Mouse (Mus musculus) ovary, postnatal 14 days (tissue): ENCODE results near the gene Igf1r.

Source experiments
- DNase-seq: peaks from one replicate; pipeline ENCODE4 v3.0.0; 2022; ENCODE audit warnings: low spot score

Gene Igf1r

GRCm38 (mm10) chr7:68172776-68173175, 220.1 kb downstream of the Igf1r start:
- DNase-seq = no peak

GRCm38 (mm10) chr7:68179672-68180071, 227.0 kb downstream of the Igf1r start:
- DNase-seq = no peak

DNA sequence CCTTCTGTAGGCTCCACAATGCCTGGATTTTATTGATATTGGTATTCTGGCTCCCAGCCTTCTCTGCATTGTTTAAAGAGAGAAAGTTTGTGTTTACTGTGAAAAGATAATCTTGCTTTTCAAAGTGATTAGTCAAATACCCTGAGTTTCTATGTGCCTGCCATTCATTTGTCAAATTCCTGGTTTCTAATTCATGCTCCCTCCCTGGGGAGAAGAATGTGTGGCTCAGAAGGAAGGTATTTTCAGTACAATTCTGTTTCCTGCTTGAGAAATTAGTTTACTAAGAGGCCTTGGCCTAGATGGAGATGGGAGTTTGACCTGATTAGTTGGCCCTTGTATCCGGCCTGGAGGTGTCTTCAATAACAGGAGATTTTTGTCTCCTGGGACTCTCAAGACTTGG, 228.5 kb downstream of the Igf1r start:
- DNase-seq = no peak

- no peak for DNase-seq
These were observed 229.4 kb downstream of the Igf1r start for GRCm38 (mm10) chr7:68182025-68182424.

- no peak for DNase-seq
These were observed 230.1 kb downstream of the Igf1r start for GRCm38 (mm10) chr7:68182773-68183172.

DNA sequence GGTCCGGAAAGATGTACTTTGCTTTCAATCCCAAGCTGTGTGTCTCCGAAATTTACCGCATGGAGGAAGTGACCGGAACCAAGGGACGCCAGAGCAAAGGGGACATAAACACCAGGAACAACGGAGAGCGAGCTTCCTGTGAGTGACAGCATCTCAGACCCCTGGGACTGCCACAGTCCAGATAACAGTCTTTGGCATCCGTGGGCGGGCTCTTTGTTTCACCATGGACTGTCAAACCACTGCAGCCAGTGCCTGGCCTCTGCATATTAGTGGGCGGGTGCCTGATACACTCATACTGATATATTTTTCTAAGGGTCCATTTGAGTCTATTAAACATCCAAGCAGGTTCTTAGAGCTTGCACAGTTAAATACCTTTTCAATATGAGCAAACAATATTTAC, 230.8 kb downstream of the Igf1r start:
- DNase-seq = no peak

DNA sequence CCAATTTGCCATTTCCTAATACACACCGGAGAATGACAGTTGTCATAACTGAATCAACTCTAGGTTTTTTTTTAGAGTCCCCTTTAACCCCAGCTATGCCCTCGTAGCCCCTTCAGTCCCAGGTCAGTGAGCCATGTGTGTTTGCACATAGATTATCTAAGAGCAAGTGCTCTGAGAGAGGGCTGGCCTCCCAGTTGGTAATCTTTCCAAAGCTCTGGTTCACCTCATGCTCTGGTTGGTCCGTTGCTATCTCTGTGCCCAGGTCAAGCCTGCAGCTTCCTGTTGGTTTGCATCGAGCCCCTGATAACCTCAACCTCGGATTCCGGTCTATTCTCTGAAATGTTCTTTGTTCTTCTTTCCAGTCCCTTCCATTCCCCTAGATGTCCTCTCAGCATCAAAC, 236.6 kb downstream of the Igf1r start:
- DNase-seq = no peak

DNA sequence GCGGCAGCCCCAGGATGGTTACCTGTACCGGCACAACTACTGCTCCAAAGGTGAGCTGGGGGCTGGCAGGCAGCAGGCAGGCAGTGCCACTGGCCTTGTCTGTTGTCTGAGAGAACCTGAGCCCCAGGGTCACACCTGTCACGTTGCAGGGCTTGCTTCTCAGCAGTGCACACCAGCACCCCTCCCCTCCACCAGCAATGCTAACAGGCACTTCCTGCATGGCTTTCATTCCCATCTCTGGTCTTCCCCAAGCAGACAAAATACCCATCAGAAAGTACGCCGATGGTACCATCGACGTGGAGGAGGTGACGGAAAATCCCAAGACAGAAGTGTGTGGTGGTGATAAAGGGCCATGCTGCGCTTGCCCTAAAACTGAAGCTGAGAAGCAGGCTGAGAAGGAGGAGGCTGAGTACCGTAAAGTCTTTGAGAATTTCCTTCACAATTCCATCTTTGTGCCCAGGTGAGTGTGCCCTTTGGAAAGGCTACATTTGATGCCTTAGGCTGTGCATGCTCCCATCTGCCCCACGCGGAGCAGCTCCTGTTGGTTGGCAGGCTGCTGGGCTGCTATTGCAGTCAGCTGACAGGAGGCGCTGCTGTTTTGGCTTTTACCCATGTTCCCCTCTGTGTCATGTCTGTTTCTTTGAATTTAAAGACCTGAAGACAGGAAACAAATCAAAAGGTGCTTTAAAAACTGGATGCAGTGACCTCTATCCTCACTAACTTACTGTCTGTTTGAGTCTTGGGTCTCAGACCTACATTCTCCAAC, 237.2 kb downstream of the Igf1r start:
- DNase-seq = no peak

GRCm38 (mm10) chr7:68193958-68194695, 241.5 kb downstream of the Igf1r start:
- DNase-seq = no peak

- DNase-seq = no peak
These were observed 247.0 kb downstream of the Igf1r start for GRCm38 (mm10) chr7:68199609-68200008.

DNA sequence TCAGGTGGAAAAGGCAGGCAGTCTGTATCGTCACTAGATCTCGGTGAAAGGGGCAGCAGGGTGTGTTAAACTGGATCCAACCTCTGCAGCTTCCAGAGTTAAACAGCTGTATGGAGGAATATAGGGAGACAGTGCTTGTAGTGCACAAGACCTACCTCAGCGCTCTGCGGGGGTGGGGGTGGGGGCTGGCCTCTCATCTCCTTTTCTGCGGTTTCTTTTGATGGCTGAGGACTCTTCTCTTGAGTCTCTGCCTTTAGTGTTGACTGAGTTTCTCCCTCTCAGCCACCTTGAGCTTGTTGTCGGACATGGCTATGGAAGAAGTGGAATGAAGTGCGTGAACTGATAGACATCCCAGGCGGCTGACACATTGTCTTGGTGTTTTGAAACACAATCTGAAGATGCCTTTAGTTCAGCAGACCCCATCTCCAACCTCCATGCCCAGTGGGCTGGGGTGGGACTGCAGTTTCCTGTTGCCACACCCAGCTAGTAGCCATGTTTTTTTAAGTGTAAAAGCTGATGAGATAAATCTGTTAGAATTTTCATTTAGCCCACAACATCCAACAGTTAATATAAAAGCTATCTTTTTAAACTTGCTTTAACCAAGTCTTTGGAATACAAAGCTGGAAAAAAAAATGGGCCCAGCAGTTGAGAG, 253.3 kb downstream of the Igf1r start:
- DNase-seq = no peak

- no peak for DNase-seq
These were observed 256.4 kb downstream of the Igf1r start for GRCm38 (mm10) chr7:68209039-68209438.

GRCm38 (mm10) chr7:68210417-68210816, 257.8 kb downstream of the Igf1r start:
- DNase-seq = no peak

- no peak for DNase-seq
These were observed 259.3 kb downstream of the Igf1r start for GRCm38 (mm10) chr7:68211883-68212282.

DNA sequence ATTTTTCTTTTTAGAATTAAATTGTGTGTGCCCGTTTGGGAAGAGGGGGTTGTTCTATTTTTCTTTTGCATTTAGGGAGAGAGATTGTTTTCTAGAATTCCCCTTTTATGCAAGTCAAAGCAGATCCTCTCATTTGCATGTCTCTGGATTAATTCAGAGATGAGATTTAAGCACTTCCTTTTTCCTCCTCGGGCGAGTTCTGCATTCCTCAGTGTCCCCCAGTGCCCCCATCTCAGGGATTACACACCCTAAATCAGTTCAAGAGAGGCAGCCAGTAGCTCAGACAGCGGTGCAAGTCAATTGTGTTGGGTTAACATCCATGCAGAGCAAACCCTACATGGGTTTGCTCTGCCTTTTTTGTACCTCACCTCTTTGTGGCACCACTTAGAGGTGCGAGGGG, 261.2 kb downstream of the Igf1r start:
- no peak for DNase-seq

- peak; percentile 27 for DNase-seq
These were observed 263.0 kb downstream of the Igf1r start for GRCm38 (mm10) chr7:68215522-68216070.

- DNase-seq = no peak
These were observed 266.3 kb downstream of the Igf1r start for GRCm38 (mm10) chr7:68218879-68219278.

- no peak for DNase-seq
These were observed 269.1 kb downstream of the Igf1r start for GRCm38 (mm10) chr7:68221677-68222230.

GRCm38 (mm10) chr7:68223356-68223808, 270.8 kb downstream of the Igf1r start:
- DNase-seq = peak; percentile 14

DNA sequence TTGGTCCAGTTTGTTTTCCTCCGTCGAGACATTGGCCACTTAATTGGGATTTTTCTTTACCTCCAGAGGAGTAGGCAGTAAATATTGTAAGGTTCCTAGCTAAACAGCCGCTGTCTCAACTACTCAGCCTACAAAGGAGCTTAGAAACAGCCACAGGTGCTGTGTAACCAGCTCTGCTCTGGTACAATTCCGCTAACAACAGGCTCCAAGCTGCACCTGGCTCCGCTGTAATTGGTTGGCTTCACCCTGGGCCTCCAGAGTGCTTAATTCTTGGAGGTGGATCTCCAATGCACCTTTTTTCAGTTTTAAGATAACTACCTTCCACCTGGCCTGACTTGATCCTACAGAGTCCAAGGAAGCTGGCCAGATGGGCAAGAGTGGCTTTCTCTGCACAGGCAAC, 271.4 kb downstream of the Igf1r start:
- DNase-seq = no peak

DNA sequence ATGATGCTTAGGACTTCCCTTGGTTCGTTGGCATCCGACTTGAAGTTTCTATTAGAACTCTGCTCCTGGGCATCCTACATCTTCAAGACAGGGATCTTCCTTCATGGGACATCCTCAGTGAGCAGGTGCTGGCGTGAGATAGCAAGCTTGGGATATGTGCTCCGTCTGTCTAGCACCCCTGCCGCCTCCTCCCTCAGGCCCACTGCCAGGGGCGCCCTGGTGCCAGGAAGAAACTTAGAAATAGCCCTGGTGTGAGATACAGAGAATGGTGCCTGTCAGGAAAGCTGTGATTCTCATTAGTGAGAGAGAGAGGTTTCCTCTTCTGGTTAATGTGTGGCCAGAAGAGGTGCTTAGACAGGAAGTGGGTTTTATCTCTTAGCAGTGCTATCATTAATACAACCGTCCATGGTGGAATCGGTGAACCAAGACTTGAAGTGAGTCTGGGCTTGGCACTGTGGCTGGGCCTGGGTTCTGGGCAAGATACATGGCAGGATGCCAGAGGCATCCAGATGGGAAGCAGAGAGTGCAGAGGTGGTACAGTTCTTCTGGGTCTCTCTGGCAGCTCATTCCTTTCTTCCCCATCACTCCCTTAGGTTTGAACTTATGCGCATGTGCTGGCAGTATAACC, 272.9 kb downstream of the Igf1r start:
- DNase-seq = no peak

- no peak for DNase-seq
These were observed 274.4 kb downstream of the Igf1r start for GRCm38 (mm10) chr7:68227021-68227420.
